Mouse (Mus musculus): ENCODE measurements at regions not wholly inside any gene's neighbourhood (a gene's known extent, or its start where the extent isn't known, plus 50 kb on each side); places are given as distances from the start of the nearest gene placed in this dataset.

DNA sequence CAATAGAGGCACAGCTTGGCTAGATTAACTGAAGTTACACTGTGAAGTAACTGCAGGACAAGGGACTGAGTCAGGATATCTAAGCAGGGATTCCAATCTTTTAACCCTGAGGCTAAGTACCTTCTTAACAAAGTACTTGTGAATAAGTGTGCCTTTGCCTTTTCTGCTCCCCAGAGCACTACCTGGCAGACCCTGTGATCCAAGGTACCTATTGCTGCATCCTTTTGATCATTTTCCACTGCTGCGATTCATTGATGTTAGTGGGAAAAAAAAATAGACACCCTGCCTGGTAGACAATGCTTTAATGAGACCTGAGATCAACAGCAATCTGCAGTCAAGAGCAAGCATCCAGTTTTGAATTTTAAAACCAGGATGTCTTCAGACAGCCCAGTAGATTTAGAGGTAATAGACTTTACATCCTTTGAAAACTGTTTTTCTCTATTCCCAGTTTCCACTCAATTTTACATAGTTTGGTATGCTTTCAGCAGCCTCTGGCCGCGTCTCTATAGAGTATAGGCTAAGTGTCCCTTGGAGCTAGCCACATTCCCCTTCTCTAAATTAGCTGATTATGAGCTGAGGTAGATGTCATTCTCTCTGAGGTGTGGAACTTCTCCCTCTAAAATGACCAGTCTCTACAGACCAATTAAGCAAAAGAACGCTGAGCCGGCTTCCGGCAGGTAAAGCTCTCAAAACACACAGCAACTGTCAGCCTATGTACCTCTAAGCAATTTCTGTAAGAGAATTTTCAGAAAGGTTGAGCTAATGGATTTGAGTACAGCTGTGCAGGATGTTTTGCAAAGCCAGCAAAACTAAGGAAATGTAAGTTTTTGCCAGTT is 653.0 kb upstream of the G6pd2 start:
- DNase-seq (ENCODE audit: low read depth, low spot score) (no peak), ATAC-seq (no peak)
- ChIA-PET POLR2A (no interaction called here), CTCF (interaction anchor here (0.8 to 1.7 kb wide), 2 partner anchors 14 to 136 kb away, joined by 3 read pairs; no protein-coding TSS in a partner anchor)
- in situ Hi-C loops (cut with MboI; ENCODE audit: low pct_unique_long_range_greater_than_20kb), result no loop called here
- H3K27me3 ChIP-seq, result no peaks in the 10 kb centered on the region
- TF ChIP-seq CTCF (IDR thresholded peaks at IDR 0.05), result no peak

DNA sequence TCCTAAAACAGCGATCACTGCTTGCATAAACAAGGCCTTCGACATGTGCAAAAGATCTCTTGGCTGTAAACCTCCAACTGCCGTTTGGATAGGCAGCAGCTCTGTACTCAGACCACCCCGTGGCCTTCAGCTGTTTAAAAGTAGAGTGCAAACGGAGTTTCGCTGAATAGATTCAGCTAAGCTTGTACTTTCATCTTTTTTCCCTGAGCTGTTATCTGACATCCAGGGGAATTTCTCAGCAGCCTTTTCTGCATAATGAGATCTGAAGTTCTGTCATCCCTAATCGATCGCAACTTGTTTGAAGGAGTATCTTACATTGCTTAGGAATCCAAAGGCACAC is 652.4 kb upstream of the G6pd2 start:
- DNase-seq (ENCODE audit: low read depth, low spot score) (no peak), ATAC-seq (no peak)
- no peak for TF ChIP-seq CTCF (IDR thresholded peaks at IDR 0.05)
- ChIA-PET CTCF (interaction anchor here (0.8 to 1.7 kb wide), 2 partner anchors 14 to 136 kb away, joined by 3 read pairs; no protein-coding TSS in a partner anchor), POLR2A (no interaction called here)
- no peaks in the 10 kb centered on the region for H3K27me3 ChIP-seq
- in situ Hi-C loops (cut with MboI; ENCODE audit: low pct_unique_long_range_greater_than_20kb), result no loop called here

Data from Patski (cell line).